Mouse (Mus musculus) ES-E14 (cell line): ENCODE data around the gene Tom1l2.

Experiments used
- CHD2 ChIP-seq: IDR thresholded peaks from 2 replicates; pipeline ENCODE4 v1.6.1; 2014; ENCODE audit warnings: mild to moderate bottlenecking, low read depth, low read length, inconsistent platforms
- HCFC1 ChIP-seq: IDR thresholded peaks from 2 replicates; pipeline ENCODE4 v1.6.1; 2012; ENCODE audit warnings: low read length, inconsistent platforms, borderline replicate concordance; ENCODE audit not compliant: insufficient read depth
- MAFK ChIP-seq: IDR thresholded peaks from 2 replicates; pipeline ENCODE4 v1.6.1; 2014; ENCODE audit warnings: mild to moderate bottlenecking, low read depth, low read length, inconsistent platforms; ENCODE audit not compliant: insufficient read depth
- ZC3H11A ChIP-seq: IDR thresholded peaks from 2 replicates; pipeline ENCODE4 v1.6.1; 2012; ENCODE audit warnings: low read depth, mild to moderate bottlenecking, inconsistent platforms, low read length, borderline replicate concordance
- ZNF384 ChIP-seq: IDR thresholded peaks from 2 replicates; pipeline ENCODE4 v1.6.1; 2012; ENCODE audit warnings: low read depth, low read length, inconsistent platforms

DNA sequence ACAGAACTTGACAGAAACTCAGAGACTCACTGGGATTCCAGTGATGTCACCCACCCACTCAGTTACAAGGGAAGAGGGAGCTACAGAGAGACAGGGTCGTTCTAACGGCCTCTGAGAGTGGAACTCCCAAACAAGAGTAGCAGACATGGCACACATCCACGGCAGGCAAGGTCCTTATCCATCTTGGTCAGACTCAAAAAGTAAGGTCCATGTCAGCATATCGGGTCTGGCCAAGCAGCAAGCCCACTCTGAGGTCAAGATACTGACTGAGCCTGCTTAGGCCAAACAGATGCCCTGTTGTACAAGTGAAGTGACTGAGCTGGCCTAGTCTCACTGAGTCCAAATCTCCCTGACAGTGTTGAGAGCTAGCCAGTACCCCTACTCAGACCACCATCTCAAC is 144.0 kb downstream of the Tom1l2 start:
- TF ChIP-seq MAFK (no peak), CHD2 (no peak), ZC3H11A (no peak), ZNF384 (no peak), HCFC1 (no peak)
